Mouse (Mus musculus): ENCODE results near the gene Gpr137b.
"Not testable (repeated sequence)": the region's sequence is repeated elsewhere in the genome, so short reads cannot be mapped to it uniquely, and the experiment has no call there.

The Gpr137b gene

GRCm38 (mm10) chr13:13366371-13366770 lies 27.4 kb downstream of the Gpr137b start:
- DNase-seq (ENCODE audit: low read depth, low spot score), result not testable (repeated sequence)

- not testable (repeated sequence) for DNase-seq (ENCODE audit: low read depth, low spot score)
Observed at GRCm38 (mm10) chr13:13363536-13363935, 30.3 kb downstream of the Gpr137b start.

GRCm38 (mm10) chr13:13362261-13362660 lies 31.6 kb downstream of the Gpr137b start:
- DNase-seq (ENCODE audit: low read depth, low spot score), result not testable (repeated sequence)

- DNase-seq (ENCODE audit: low read depth, low spot score), result not testable (repeated sequence)
Observed at GRCm38 (mm10) chr13:13360045-13360444, 33.8 kb downstream of the Gpr137b start.

- not testable (repeated sequence) for DNase-seq (ENCODE audit: low read depth, low spot score)
Observed at GRCm38 (mm10) chr13:13358602-13359001, 35.2 kb downstream of the Gpr137b start.

- DNase-seq (ENCODE audit: low read depth, low spot score), result not testable (repeated sequence)
Observed at GRCm38 (mm10) chr13:13358097-13358496, 35.7 kb downstream of the Gpr137b start.

GRCm38 (mm10) chr13:13352113-13352512 lies 41.7 kb downstream of the Gpr137b start:
- DNase-seq (ENCODE audit: low read depth, low spot score), result not testable (repeated sequence)

GRCm38 (mm10) chr13:13350681-13351080 lies 43.1 kb downstream of the Gpr137b start:
- not testable (repeated sequence) for DNase-seq (ENCODE audit: low read depth, low spot score)

- peak; percentile 7 for DNase-seq (ENCODE audit: low read depth, low spot score)
Observed at GRCm38 (mm10) chr13:13349288-13349687, 44.5 kb downstream of the Gpr137b start.

GRCm38 (mm10) chr13:13347634-13348412 lies 46.0 kb downstream of the Gpr137b start:
- DNase-seq (ENCODE audit: low read depth, low spot score), result not testable (repeated sequence)

GRCm38 (mm10) chr13:13337361-13337760 lies 56.5 kb downstream of the Gpr137b start:
- DNase-seq (ENCODE audit: low read depth, low spot score), result not testable (repeated sequence)

GRCm38 (mm10) chr13:13328876-13329275 lies 64.9 kb downstream of the Gpr137b start:
- peak; percentile 42 for DNase-seq (ENCODE audit: low read depth, low spot score)

Data from CD4-positive, CD25-positive, alpha-beta regulatory T cell, adult 2 months (primary cell).